Mouse (Mus musculus): Measurements from ENCODE around the gene Cdk5r1. TPM values are rescaled to one million over a fixed set of nuclear protein-coding genes. Genes with fewer than 3 reads are reported as not detected.

Gene Cdk5r1
- polyA plus RNA-seq, 1 experiment: 3.2 TPM

- 56% methylated on average over 4 of the region's 4 CpGs for WGBS
- H3K27ac ChIP-seq (ENCODE audit: control insufficient read depth, insufficient read depth, low read depth, low read length, poor library complexity): peak overlapping the region; percentile 29; the same call in 1 of the 2 replicates
- H3K4me3 ChIP-seq (replicated peaks; ENCODE audit: control insufficient read depth, low read depth, low read length): no peak overlapping the region
- no peak for TF ChIP-seq CTCF (IDR thresholded peaks at IDR 0.05; ENCODE audit: control insufficient read depth, insufficient read depth, low read length)
- TF ChIP-seq POLR2A (IDR thresholded peaks at IDR 0.05; ENCODE audit: borderline replicate concordance, control insufficient read depth, low read depth, low read length): no peak
- H3K4me1 ChIP-seq (ENCODE audit: control insufficient read depth, insufficient read depth, low read length): peaks cover 8% of the 10 kb centered on the region
Observed at GRCm38 (mm10) chr11:80523410-80523809, 46.6 kb downstream of the Cdk5r1 start.

GRCm38 (mm10) chr11:80524213-80524612 lies 47.4 kb downstream of the Cdk5r1 start:
- WGBS: 42% methylated on average over 5 of the region's 5 CpGs
- TF ChIP-seq POLR2A (IDR thresholded peaks at IDR 0.05; ENCODE audit: borderline replicate concordance, control insufficient read depth, low read depth, low read length): no peak
- TF ChIP-seq CTCF (IDR thresholded peaks at IDR 0.05; ENCODE audit: control insufficient read depth, insufficient read depth, low read length): no peak
- Histone ChIP-seq H3K4me3 (replicated peaks; ENCODE audit: control insufficient read depth, low read depth, low read length) (no peak overlapping the region), H3K4me1 (ENCODE audit: control insufficient read depth, insufficient read depth, low read length) (peaks cover 8% of the 10 kb centered on the region), H3K27ac (ENCODE audit: control insufficient read depth, insufficient read depth, low read depth, low read length, poor library complexity) (no peak overlapping the region)

- H3K27ac ChIP-seq (ENCODE audit: control insufficient read depth, insufficient read depth, low read depth, low read length, poor library complexity): no peak overlapping the region
- H3K4me3 ChIP-seq (replicated peaks; ENCODE audit: control insufficient read depth, low read depth, low read length): no peak overlapping the region
- peaks cover 7% of the 10 kb centered on the region for H3K4me1 ChIP-seq (ENCODE audit: control insufficient read depth, insufficient read depth, low read length)
- peak; percentile 46; the same call in 1 of the 2 replicates for TF ChIP-seq CTCF (IDR thresholded peaks at IDR 0.05; ENCODE audit: control insufficient read depth, insufficient read depth, low read length)
- TF ChIP-seq POLR2A (IDR thresholded peaks at IDR 0.05; ENCODE audit: borderline replicate concordance, control insufficient read depth, low read depth, low read length): no peak
Observed at GRCm38 (mm10) chr11:80527697-80528096, 50.9 kb downstream of the Cdk5r1 start.

- 81% methylated on average over 8 of the region's 8 CpGs for WGBS
- no peak for TF ChIP-seq CTCF (IDR thresholded peaks at IDR 0.05; ENCODE audit: control insufficient read depth, insufficient read depth, low read length)
- no peak for TF ChIP-seq POLR2A (IDR thresholded peaks at IDR 0.05; ENCODE audit: borderline replicate concordance, control insufficient read depth, low read depth, low read length)
- H3K27ac ChIP-seq (ENCODE audit: control insufficient read depth, insufficient read depth, low read depth, low read length, poor library complexity): no peak overlapping the region
- no peaks in the 10 kb centered on the region; the same call in 1 of the 2 replicates for H3K4me1 ChIP-seq (ENCODE audit: control insufficient read depth, insufficient read depth, low read length)
- H3K4me3 ChIP-seq (replicated peaks; ENCODE audit: control insufficient read depth, low read depth, low read length): no peak overlapping the region
Observed at GRCm38 (mm10) chr11:80529149-80529548, 52.3 kb downstream of the Cdk5r1 start.

Other genes starting within 250 kb of the Cdk5r1 start
- gene Rhbdl3, start 176.1 kb upstream of the Cdk5r1 start, polyA plus RNA-seq (2011; ENCODE audit: insufficient read depth, insufficient read length, low replicate concordance, missing spikeins): 0.52 TPM in 1 of 2 replicates, not detected in the other
- 27.9 and 42.0 TPM in 2 replicates for gene 5730455P16Rik, start 99.0 kb upstream of the Cdk5r1 start, polyA plus RNA-seq (2011; ENCODE audit: insufficient read depth, insufficient read length, low replicate concordance, missing spikeins)
- gene Zfp207, start 93.7 kb upstream of the Cdk5r1 start, polyA plus RNA-seq (2011; ENCODE audit: insufficient read depth, insufficient read length, low replicate concordance, missing spikeins): 103 and 109 TPM in 2 replicates
- gene Psmd11, start 48.4 kb upstream of the Cdk5r1 start, polyA plus RNA-seq (2011; ENCODE audit: insufficient read depth, insufficient read length, low replicate concordance, missing spikeins): 59.0 and 71.3 TPM in 2 replicates

All from bone marrow, adult 2 months (tissue).